ENCODE assay signal across 14 mouse cellular contexts in genomic region chr1:138839809-138840430, GRCm38 (mm10). TPM values are rescaled to one million over a fixed set of nuclear protein-coding genes. Genes with fewer than 3 reads are reported as not detected.
DNase-seq lines count a peak whose midpoint lies in the region; ATAC-seq lines count a peak whose summit lies in the region.
"Had no signal": no experiment of that assay in that cellular context is flagged by ENCODE, and none has a peak within 500 bp of the region (broad histone marks: within the 10 kb centered on the region; RNA-seq: fewer than 3 reads in every experiment).

No protein-coding gene starts in this region.

- H3K4me2 ChIP-seq in heart, embryonic 11.5 days = no peak overlapping the region
- peak overlapping the region; percentile 20 for H3K4me2 ChIP-seq in forebrain, embryonic 16.5 days (ENCODE audit: low read length)
- H3K4me2 ChIP-seq in limb, embryonic 12.5 days = peak overlapping the region; percentile 71
- H3K4me2 ChIP-seq in neural tube, embryonic 11.5 days (ENCODE audit: low read depth) = no peak overlapping the region
- H3K4me2 ChIP-seq: embryonic facial prominence, embryonic 12.5 days had no signal

- no peak for ATAC-seq in heart, embryonic 11.5 days (replicated peaks; ENCODE audit: insufficient number of reproducible peaks, low FRiP score, low TSS enrichment)
- ATAC-seq in forebrain, embryonic 16.5 days = no peak
- no peak for ATAC-seq in limb, embryonic 12.5 days (ENCODE audit: insufficient number of reproducible peaks, insufficient read depth, low FRiP score, low TSS enrichment, low read depth)
- ATAC-seq in neural tube, embryonic 11.5 days (ENCODE audit: insufficient read depth, low FRiP score, low TSS enrichment) = no peak

- no peak overlapping the region for H3K27ac ChIP-seq in heart, embryonic 11.5 days (ENCODE audit: low read depth, low read length)
- H3K27ac ChIP-seq in forebrain, embryonic 16.5 days (ENCODE audit: low read length) = no peak overlapping the region
- peak overlapping the region; percentile 98 for H3K27ac ChIP-seq in limb, embryonic 12.5 days
- no peak overlapping the region for H3K27ac ChIP-seq in neural tube, embryonic 11.5 days (ENCODE audit: low read depth, low read length)
- H3K27ac ChIP-seq: embryonic facial prominence, embryonic 12.5 days had no signal

- DNase-seq in heart, adult 18-20 months = no peak
- no peak for DNase-seq in neural tube, embryonic 11.5 days (ENCODE audit: low spot score)
- no peak for DNase-seq in layer of hippocampus, adult 9-10 months (ENCODE audit: low spot score)
- no peak for DNase-seq in right cerebral cortex, postnatal 25 days
- no peak for DNase-seq in kidney, adult 8-10 months
- DNase-seq: kidney, postnatal 10 days; left cerebral cortex, postnatal 4 days; lung, postnatal 36 days; right cerebral cortex, postnatal 4 days; thymus, adult 18-20 months had no signal

- no peaks in the 10 kb centered on the region for H3K9me3 ChIP-seq in heart, embryonic 11.5 days (replicated peaks; ENCODE audit: control insufficient read depth, low read length)
- H3K9me3 ChIP-seq in forebrain, embryonic 16.5 days (ENCODE audit: control insufficient read depth, low read length) = no peaks in the 10 kb centered on the region
- no peaks in the 10 kb centered on the region for H3K9me3 ChIP-seq in limb, embryonic 12.5 days
- H3K9me3 ChIP-seq in neural tube, embryonic 11.5 days (ENCODE audit: control insufficient read depth, low read length) = no peaks in the 10 kb centered on the region
- H3K9me3 ChIP-seq: embryonic facial prominence, embryonic 12.5 days had no signal

- H3K9ac ChIP-seq in heart, embryonic 11.5 days (ENCODE audit: low read depth, low read length) = no peak overlapping the region
- H3K9ac ChIP-seq in forebrain, embryonic 16.5 days (replicated peaks; ENCODE audit: low read depth, low read length) = 0 out of 2 replicates have a peak overlapping the region, but pooled peaks have one; percentile 24
- H3K9ac ChIP-seq in limb, embryonic 12.5 days (replicated peaks) = peak overlapping the region; percentile 98
- no peak overlapping the region for H3K9ac ChIP-seq in neural tube, embryonic 11.5 days (ENCODE audit: low read length)
- H3K9ac ChIP-seq: embryonic facial prominence, embryonic 12.5 days had no signal

- peaks cover 73% of the 10 kb centered on the region for H3K27me3 ChIP-seq in heart, embryonic 11.5 days (ENCODE audit: control insufficient read depth, insufficient read depth, low read length)
- peaks cover 45% of the 10 kb centered on the region for H3K27me3 ChIP-seq in forebrain, embryonic 16.5 days (replicated peaks; ENCODE audit: control insufficient read depth, insufficient read depth, low read length)
- peaks cover 46% of the 10 kb centered on the region for H3K27me3 ChIP-seq in limb, embryonic 12.5 days
- peaks cover 83% of the 10 kb centered on the region for H3K27me3 ChIP-seq in neural tube, embryonic 11.5 days (ENCODE audit: control insufficient read depth, insufficient read depth, low read length)

- H3K36me3 ChIP-seq in heart, embryonic 11.5 days (ENCODE audit: control insufficient read depth, insufficient read depth, low read length) = no peaks in the 10 kb centered on the region
- H3K36me3 ChIP-seq in forebrain, embryonic 16.5 days (ENCODE audit: control insufficient read depth, insufficient read depth) = no peaks in the 10 kb centered on the region
- peaks cover 17% of the 10 kb centered on the region; the same call in 1 of the 2 replicates for H3K36me3 ChIP-seq in limb, embryonic 12.5 days
- no peaks in the 10 kb centered on the region for H3K36me3 ChIP-seq in neural tube, embryonic 11.5 days (ENCODE audit: control insufficient read depth, insufficient read depth, low read length)
- H3K36me3 ChIP-seq: embryonic facial prominence, embryonic 12.5 days had no signal

- H3K4me1 ChIP-seq in heart, embryonic 11.5 days (ENCODE audit: control insufficient read depth, insufficient read depth, low read length) = peaks cover 7% of the 10 kb centered on the region
- peaks cover 35% of the 10 kb centered on the region for H3K4me1 ChIP-seq in forebrain, embryonic 16.5 days (replicated peaks; ENCODE audit: control insufficient read depth, insufficient read depth, low read length)
- H3K4me1 ChIP-seq in limb, embryonic 12.5 days (replicated peaks) = peaks cover 44% of the 10 kb centered on the region
- peaks cover 16% of the 10 kb centered on the region for H3K4me1 ChIP-seq in neural tube, embryonic 11.5 days (ENCODE audit: control insufficient read depth, insufficient read depth, low read length)

- 0 out of 2 replicates have a peak overlapping the region, but pooled peaks have one; percentile 8 for H3K4me3 ChIP-seq in heart, embryonic 11.5 days (ENCODE audit: low read depth, low read length)
- peak overlapping the region; percentile 33 for H3K4me3 ChIP-seq in forebrain, embryonic 16.5 days (replicated peaks; ENCODE audit: low read length)
- peak overlapping the region; percentile 69 for H3K4me3 ChIP-seq in limb, embryonic 12.5 days (replicated peaks)
- H3K4me3 ChIP-seq in neural tube, embryonic 11.5 days (ENCODE audit: low read depth, low read length) = peak overlapping the region; percentile 16
- H3K4me3 ChIP-seq: embryonic facial prominence, embryonic 12.5 days had no signal

- 12% methylated on average over 16 of the region's 16 CpGs for WGBS in heart, embryonic 11.5 days (ENCODE audit: insufficient replicate concordance)
- WGBS in forebrain, embryonic 16.5 days = 8% methylated on average over 16 of the region's 16 CpGs
- 4% methylated on average over 16 of the region's 16 CpGs for WGBS in limb, embryonic 12.5 days
- WGBS in neural tube, embryonic 11.5 days = 5% methylated on average over 16 of the region's 16 CpGs

RNA-seq across cellular contexts. Expression of gene Lhx9, which starts 8.5 kb away (rescaled TPM):
- polyA plus RNA-seq in heart, embryonic 11.5 days (2014; fragmentation: Nextera tagmentation; extraction: Ambion mirVana) = 2.0 and 2.5 TPM in 2 replicates
- total RNA-seq in heart, adult 18-20 months (2021) = not detected
- 8.5 and 17.0 TPM in 2 replicates for polyA plus RNA-seq in forebrain, embryonic 16.5 days (2015; fragmentation: Nextera tagmentation; extraction: Ambion mirVana)
- polyA plus RNA-seq in limb, embryonic 12.5 days (2016; fragmentation: Nextera tagmentation; extraction: Ambion mirVana) = 103 and 104 TPM in 2 replicates
- 10.6 and 11.4 TPM in 2 replicates for polyA plus RNA-seq in neural tube, embryonic 11.5 days (2014; fragmentation: Nextera tagmentation; extraction: Ambion mirVana)

RNA-seq across cellular contexts. Expression of gene 2310009B15Rik, which starts 16.7 kb away (rescaled TPM):
- 27.4 and 28.1 TPM in 2 replicates for polyA plus RNA-seq in heart, embryonic 11.5 days (2014; fragmentation: Nextera tagmentation; extraction: Ambion mirVana)
- total RNA-seq in heart, adult 18-20 months (2021) = 1 to 10 TPM; 9.5 to 9.8 TPM
- polyA plus RNA-seq in forebrain, embryonic 16.5 days (2015; fragmentation: Nextera tagmentation; extraction: Ambion mirVana) = 23.0 and 26.4 TPM in 2 replicates
- polyA plus RNA-seq in limb, embryonic 12.5 days (2016; fragmentation: Nextera tagmentation; extraction: Ambion mirVana) = 55.2 and 65.0 TPM in 2 replicates
- polyA plus RNA-seq in neural tube, embryonic 11.5 days (2014; fragmentation: Nextera tagmentation; extraction: Ambion mirVana) = 33.9 and 37.4 TPM in 2 replicates

Comparison
In these comparisons a context has a peak if more than half of its experiments do, and no peak if none do; other contexts are left out.
1. H3K4me2 ChIP-seq: peak in forebrain, embryonic 16.5 days (single experiment) and limb, embryonic 12.5 days (single experiment); none in heart, embryonic 11.5 days (single experiment) and neural tube, embryonic 11.5 days (single experiment).
2. H3K4me3 ChIP-seq: peak in every context shown above with its lines; median percentile 69 in limb, embryonic 12.5 days; 33 in forebrain, embryonic 16.5 days; 16 in neural tube, embryonic 11.5 days; 8 in heart, embryonic 11.5 days.
3. H3K9ac ChIP-seq: peak in forebrain, embryonic 16.5 days (single experiment) and limb, embryonic 12.5 days (single experiment); none in heart, embryonic 11.5 days (single experiment) and neural tube, embryonic 11.5 days (single experiment).